Mouse (Mus musculus): Measurements from ENCODE around the gene Ppfibp1.

Ppfibp1 gene

DNA sequence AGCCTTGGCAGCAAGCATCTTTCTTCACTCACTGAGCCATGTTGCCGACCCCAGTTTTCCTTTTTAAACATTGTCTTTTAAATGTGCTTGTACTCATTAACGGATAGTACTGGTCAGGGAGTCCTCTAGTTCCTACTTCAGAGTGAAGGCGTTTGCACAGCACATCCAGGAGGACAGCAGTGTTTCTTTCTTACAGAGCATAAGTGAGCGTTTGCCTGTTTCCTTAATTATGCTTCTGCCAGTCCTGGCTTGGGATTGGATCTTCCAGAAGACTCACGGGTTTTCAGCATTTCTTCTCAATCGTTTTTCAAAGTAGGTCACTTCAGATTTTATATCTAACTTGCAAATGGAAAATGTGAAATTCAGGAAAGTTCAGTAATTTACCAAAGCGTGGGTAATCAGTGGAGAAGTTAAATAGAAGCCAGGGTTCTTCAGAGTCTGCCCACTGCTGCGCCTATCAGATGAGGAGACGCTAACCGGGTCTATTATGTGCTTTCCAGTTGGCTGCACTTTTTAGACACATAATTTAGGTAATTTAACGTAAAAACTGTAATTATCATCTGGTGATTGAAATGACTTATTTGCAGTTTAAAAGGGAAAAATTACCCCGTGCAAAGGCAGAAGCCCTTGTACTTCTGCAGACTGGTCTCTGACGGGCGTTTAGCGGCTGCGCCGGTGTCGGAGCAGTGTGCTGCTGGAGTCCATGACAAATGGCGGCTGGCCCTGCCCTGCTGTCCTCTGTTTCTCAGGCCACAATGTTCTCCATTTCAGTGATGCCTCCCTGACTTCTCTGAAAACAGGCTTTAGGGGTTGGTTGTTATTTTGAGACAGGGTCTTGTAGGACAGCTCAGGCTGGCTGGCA is 165.7 kb downstream of the Ppfibp1 start:
- DNase-seq, result no peak

DNA sequence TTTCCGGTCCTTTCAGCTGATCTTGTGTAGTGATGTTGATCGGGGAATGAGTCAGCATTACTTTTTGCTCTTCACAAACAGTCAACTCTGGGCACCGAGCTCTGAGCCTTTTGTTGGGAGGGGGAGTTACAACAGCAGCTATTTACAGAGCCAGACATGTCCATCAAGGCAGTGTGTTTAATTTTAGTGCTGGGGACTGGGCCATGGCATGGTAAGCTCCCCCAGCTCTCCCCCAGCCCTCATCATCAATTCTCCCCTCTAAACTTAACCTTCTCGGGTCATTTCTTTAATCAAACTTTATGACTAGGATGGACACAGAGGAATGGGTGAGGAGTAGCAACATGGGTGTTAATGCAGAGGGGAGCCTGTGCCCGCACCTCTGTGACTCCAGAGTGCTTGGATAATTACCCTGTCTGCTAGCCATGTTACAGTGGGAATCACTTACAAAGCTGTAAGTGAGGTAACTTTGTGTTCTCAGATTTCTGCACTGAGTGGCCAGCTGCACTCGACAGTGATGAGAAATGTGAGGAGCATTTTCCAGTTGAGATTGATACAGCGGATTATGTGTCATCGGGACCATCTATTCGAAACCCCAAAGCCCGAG is 167.2 kb downstream of the Ppfibp1 start:
- DNase-seq, result no peak

DNA sequence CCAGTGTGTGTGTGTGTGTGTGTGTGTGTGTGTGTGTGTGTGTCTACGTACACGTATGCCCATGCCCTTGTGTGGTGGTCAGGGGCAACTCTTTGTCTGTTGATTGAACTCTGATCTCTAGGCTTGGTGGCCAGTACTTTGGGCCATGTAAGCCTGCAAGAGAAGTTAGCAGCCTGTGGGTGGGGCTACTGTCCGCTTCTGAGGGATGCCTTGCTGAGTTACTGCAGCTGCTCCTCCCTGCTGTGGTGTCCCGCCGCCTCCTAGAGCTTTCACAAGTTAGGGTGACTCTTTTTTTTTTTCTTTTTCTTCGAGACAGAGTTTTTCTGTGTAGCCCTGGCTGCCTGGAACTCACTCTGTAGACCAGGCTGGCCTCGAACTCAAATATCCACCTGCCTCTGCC is 171.0 kb downstream of the Ppfibp1 start:
- DNase-seq, result no peak

DNA sequence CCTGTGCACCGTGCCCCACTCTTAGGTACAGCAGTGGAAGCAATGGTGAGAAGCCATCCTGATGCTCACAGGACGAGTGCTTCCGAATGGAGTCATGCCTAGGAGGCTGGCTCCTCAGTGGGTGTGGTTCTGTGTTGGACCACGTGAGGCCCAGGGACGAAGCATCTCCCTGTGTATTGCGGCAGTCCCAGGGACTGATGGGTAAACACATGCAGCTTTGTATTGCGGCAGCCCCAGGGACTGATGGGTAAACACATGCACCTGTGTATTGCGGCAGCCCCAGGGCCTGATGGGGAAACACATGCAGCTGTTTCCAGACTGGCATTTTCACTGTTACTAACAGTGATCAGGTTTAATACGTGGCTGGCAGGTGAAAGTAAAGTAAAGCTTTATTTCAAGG is 173.3 kb downstream of the Ppfibp1 start:
- DNase-seq, result no peak

DNA sequence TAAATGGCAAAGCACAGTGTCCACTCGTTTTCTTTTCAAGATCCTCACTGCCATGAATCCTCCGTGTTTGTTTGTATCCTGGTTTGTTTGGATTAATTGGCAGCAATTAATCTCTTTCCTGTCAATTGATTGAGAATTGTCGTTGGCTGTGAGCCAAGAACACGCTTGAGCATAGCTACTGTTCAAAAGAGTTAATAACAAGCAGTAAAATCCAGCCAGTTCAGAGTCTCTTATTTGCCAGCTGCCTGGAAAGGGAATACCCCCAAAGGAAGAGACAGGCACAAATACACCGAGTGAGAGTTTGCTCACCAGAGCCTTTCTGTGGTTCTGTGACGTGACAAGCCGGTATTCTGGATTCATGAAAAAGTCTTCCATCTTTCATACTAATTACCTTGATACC is 173.7 kb downstream of the Ppfibp1 start:
- no peak for DNase-seq

DNA sequence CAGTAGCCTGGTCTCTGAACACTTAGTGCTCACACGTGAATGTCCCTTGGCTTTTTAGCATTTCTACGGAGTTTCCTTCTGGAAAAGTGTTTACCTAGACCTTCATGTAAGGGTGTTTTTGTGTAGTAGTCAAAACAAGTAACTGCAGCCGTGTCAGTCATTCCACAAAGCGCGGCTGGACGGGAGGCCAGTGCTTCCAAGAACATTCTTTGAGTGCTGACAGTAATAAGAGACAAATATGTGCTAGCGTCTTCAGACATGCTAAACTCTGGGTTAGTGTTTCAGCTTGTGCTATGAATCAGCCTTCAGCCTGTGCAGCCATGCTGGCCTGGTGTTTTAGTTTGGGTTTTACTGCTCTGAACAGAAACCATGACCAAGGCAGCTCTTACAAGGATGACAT is 174.4 kb downstream of the Ppfibp1 start:
- DNase-seq, result no peak

DNA sequence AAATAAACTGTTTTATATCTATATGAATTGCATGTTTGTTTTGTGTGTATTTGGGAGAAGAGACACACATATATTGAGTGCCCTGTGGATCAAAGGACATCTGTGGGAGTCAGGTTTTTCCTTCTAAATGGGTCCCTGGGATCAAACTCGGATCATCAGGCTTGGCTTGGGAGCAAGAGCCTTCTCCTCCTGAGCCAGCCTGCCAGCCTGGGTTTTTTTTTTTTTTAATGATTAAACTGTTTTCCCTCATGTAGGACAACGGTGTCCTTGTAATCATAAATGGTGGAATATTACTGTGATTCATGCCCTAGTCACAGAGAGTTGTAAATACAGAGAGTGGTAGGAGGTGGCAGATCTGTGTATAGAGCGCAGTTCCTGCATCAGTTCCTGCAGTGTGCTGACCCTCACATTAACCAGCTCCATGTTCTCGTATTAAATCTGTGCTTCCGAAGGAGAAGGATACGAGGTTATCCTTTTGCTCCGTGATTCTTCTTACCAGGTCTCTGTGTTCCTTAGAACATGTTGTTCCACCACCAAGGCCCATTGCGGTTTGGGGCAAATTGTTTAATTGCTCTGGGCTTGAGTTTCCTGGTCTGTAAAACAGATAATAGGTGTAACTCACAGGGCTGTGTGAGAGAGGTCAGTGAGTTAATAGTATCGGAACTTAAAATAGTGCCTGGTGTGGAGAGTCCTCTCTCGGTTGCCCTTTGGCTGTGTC is 176.1 kb downstream of the Ppfibp1 start:
- DNase-seq, result no peak

DNA sequence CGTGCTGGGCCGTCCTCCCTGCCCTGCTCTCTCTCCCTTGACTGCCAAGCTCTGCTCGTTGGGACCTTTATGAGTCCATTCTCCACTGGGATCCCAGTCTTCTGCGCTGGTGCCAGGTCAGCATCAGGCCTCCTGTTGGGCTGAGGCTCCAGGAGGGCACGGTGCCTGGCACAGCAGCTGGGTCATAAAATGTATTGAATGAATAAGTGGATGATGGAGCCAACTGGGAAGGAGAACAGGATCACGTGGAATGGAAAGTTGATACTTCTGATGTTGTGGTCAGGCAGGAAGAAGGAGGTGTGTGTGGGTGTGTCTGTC is 176.6 kb downstream of the Ppfibp1 start:
- no peak for DNase-seq

DNA sequence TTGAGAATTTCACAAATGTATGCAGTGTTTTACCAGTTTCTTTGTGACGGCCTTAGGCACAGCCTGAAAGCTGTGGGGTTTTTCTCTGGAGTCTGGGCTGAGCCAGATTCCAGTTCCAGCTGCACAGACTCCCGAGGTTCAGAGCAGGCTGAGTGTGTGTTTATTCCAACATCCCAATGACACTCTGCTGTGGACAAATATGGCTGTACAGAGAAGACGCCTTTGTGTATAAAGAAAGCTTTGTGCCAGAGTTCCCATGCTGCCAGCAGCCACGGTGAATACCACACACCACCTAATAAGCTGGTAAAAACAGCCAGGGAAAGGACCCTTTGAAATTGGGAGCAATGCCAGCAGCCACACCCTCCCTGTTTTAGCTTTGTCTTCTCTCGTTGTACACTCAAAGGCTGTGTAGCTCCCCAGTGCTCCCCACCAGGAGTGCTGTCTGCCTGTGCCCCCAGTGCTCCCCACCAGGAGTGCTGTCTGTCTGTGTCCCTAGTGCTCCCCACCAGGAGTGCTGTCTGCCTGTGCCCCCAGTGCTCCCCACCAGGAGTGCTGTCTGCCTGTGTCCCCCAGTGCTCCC is 187.6 kb downstream of the Ppfibp1 start:
- no peak for DNase-seq

DNA sequence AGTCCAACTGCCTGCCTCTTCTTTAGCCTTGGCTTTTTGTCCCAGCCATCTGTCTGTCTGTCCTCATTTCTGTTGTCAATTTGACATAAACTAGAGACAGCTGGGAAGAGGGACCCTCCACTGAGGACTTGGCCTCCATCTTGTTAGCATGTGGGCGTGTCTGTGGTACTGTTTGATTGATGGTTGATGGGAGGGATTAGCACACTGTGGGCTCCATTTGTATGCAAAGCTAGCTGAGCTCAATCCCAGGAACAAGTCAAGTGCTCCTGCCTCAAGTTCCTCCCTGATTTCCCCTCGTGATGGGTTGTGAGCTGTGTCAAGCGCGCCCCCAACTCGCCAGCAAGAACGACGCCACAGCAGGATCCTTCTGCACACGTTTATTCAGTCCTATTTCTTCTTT is 188.6 kb downstream of the Ppfibp1 start:
- DNase-seq, result no peak

DNA sequence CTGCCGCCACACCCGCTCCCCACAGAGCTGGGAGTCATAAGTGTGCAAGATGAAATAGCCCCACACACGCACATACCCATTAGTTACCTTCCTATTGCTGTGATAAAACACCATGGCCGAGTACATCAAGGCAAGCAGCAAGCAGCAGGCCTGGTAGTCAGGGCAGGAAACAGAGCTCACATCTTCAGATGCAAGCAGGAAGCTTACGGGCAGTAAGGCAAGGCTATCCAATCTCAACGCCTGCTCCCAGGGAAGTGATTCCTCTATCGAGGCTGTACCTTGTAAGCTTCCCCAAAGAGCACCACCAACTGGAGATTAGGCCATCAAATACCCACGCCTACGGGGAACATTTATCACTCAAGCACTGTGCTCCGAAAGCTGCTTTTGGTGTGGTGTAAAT is 191.6 kb downstream of the Ppfibp1 start:
- no peak for DNase-seq
